Mouse (Mus musculus): ENCODE measurements around the gene Ccnyl1.

- no peak for TF ChIP-seq CTCF (IDR thresholded peaks at IDR 0.05; ENCODE audit: low read depth)
- no peak for TF ChIP-seq EP300 (IDR thresholded peaks at IDR 0.05; ENCODE audit: low read depth)
Measured at GRCm38 (mm10) chr1:64715458-64715857, 25.2 kb downstream of the Ccnyl1 start.

Measured in liver, embryonic 14.5 days (tissue).